Mouse (Mus musculus) embryonic facial prominence, embryonic 10.5 days (tissue): ENCODE data around the gene Tpbgl. TPM values are rescaled to one million over a fixed set of nuclear protein-coding genes. Genes with fewer than 3 reads are reported as not detected.

ENCODE experiments used
- DNase-seq: peaks from one replicate; pipeline ENCODE4 v3.0.0-alpha.2; 2017; ENCODE audit warnings: low spot score
- H3K27ac ChIP-seq: fragments of 300-500 bp; sonication (generic); replicated peaks from 2 replicates; pipeline ENCODE4 v1.5.1; 2016; ENCODE audit warnings: mild to moderate bottlenecking
- H3K27me3 ChIP-seq: fragments of 300-500 bp; sonication (generic); replicated peaks from 2 replicates; pipeline ENCODE4 v1.6.1; 2016; ENCODE audit warnings: low read depth, mild to moderate bottlenecking; ENCODE audit not compliant: poor library complexity, severe bottlenecking
- H3K36me3 ChIP-seq: fragments of 300-500 bp; sonication (generic); replicated peaks from 2 replicates; pipeline ENCODE4 v1.6.1; 2016; ENCODE audit warnings: mild to moderate bottlenecking, moderate library complexity
- H3K4me1 ChIP-seq: fragments of 300-500 bp; sonication (generic); 2 replicates; pipeline ENCODE4 v1.6.1; 2016
- H3K4me3 ChIP-seq: fragments of 300-500 bp; sonication (generic); 2 replicates; pipeline ENCODE4 v1.5.1; 2016; ENCODE audit warnings: mild to moderate bottlenecking, moderate library complexity
- H3K9me3 ChIP-seq: fragments of 300-500 bp; sonication (generic); 2 replicates; pipeline ENCODE4 v1.6.1; 2016; ENCODE audit warnings: mild to moderate bottlenecking
- WGBS: fragments of 180-500 bp; shearing (Covaris S2); methylation state at CpG from one replicate; pipeline ENCODE4 v1.1.7; 2016; 5-methylcytosine and 5-hydroxymethylcytosine counted together
- polyA plus RNA-seq: library from polyadenylated mRNA; unstranded; fragments of >200 nt; fragmentation: Nextera tagmentation; extraction: Ambion mirVana; gene quantifications from 2 replicates; pipeline ENCODE4 v1.2.1, GENCODE M21; 2016

The Tpbgl gene
- polyA plus RNA-seq, 1 experiment from 2014 or later, result 0.60 TPM

DNA sequence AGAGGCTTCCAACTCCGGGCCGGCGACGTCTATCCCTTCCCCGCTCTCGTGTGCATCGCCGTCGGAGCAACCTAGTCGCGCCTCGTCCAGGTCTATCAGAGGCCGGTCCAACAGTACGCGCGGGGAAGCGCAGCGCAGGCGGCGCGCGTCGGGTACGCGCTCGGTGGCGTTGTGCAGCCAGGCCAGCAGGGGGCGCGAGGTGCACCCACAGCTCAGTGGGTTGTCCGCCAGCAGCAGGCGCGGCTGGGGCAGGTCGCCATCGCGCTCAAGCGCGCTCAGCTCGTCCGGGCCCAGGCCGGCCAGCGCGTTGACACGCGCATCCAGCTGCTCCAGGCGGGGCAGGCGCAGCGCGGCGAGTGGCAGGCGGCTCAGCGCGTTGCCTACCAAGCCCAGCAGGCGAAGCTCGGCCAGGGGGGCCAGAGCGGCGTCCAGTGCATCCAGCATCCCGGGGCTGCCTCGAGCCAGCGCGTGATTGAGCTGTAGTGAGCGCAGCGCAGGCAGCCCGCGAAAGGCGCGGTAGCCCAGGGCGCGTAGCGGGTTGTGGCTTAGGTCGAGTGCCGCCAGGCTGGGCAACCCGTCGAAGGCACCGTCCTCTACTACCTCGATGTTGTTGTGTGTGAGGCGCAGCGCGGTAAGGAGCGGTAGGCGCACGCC is 1.1 kb downstream of the Tpbgl start:
- H3K4me1 ChIP-seq, result peaks cover 32% of the 10 kb centered on the region
- WGBS, result under 1% methylated on average over 81 of the region's 81 CpGs
- H3K27ac ChIP-seq, result no peak overlapping the region; the same call in 1 of the 2 replicates

DNA sequence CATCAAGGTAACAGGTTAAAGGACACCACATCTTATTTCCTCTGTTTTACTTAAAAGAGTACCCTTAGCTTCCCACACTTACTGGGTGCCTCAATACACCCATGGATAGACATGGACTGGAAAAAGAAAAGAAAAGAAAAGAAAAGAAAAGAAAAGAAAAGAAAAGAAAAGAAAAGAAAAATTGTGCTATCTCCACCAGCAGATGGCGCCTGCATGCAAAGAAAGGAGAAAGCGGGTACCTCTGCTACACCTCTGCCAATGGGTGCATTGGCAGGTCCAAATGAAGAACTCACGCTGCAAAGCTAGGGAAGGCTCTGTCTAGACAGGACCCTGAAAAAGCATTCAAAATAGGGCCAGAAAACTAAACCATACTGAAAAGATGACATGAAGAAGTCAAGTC is 8.0 kb downstream of the Tpbgl start:
- DNase-seq, result no peak
- Histone ChIP-seq H3K27me3 (peaks cover 44% of the 10 kb centered on the region), H3K4me1 (peaks cover 9% of the 10 kb centered on the region), H3K36me3 (no peaks in the 10 kb centered on the region), H3K4me3 (no peak overlapping the region), H3K9me3 (no peaks in the 10 kb centered on the region), H3K27ac (no peak overlapping the region)
- 12% methylated on average over 3 of the region's 3 CpGs for WGBS

More for the DNA sequence above, 1.1 kb downstream of the Tpbgl start:
- DNase-seq, result peak; percentile 92
- Histone ChIP-seq H3K4me3 (peak overlapping the region; percentile 63), H3K27me3 (peaks cover 100% of the 10 kb centered on the region), H3K36me3 (no peaks in the 10 kb centered on the region), H3K9me3 (no peaks in the 10 kb centered on the region)

- Histone ChIP-seq H3K27ac (no peak overlapping the region), H3K36me3 (no peaks in the 10 kb centered on the region), H3K27me3 (peaks cover 38% of the 10 kb centered on the region), H3K4me3 (no peak overlapping the region), H3K9me3 (no peaks in the 10 kb centered on the region), H3K4me1 (peaks cover 9% of the 10 kb centered on the region)
- no peak for DNase-seq
- WGBS, result 75% methylated on average over 2 of the region's 2 CpGs
Observed at GRCm38 (mm10) chr7:99618264-99618663, 8.6 kb downstream of the Tpbgl start.

GRCm38 (mm10) chr7:99607632-99608031 is 19.3 kb downstream of the Tpbgl start:
- no peak for DNase-seq
- H3K9me3 ChIP-seq, result no peaks in the 10 kb centered on the region
- no peaks in the 10 kb centered on the region for H3K27me3 ChIP-seq
- H3K36me3 ChIP-seq, result peaks cover 24% of the 10 kb centered on the region
- H3K4me1 ChIP-seq, result 0 out of 2 replicates have a peak, but pooled peaks cover 3% of the 10 kb centered on the region
- no peak overlapping the region for H3K27ac ChIP-seq
- 59% methylated on average over 2 of the region's 2 CpGs for WGBS
- no peak overlapping the region for H3K4me3 ChIP-seq

DNA sequence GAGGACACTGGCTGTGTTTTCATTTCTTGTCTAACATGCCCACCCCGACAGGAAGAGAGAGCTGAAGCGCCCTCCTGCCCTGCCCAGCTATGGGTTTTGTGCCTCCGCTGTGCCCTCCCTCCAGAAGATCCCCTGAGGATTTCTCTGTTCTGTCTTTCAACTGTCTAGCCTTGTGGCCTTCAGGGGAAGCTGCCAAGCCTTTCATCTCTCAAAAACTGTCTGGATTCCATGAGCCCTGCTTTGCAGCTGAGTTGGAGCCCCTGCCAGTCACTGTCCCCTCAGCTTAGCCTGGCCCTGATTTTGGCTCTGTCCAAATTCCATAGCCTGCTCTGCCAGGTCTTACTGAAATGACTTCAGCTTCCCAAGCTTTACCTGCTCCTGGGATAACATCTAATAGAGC is 20.1 kb downstream of the Tpbgl start:
- Histone ChIP-seq H3K27ac (no peak overlapping the region), H3K4me3 (no peak overlapping the region), H3K9me3 (no peaks in the 10 kb centered on the region), H3K36me3 (peaks cover 33% of the 10 kb centered on the region), H3K4me1 (0 out of 2 replicates have a peak, but pooled peaks cover 3% of the 10 kb centered on the region), H3K27me3 (no peaks in the 10 kb centered on the region)
- no peak for DNase-seq
- 68% methylated on average over 3 of the region's 3 CpGs for WGBS

DNA sequence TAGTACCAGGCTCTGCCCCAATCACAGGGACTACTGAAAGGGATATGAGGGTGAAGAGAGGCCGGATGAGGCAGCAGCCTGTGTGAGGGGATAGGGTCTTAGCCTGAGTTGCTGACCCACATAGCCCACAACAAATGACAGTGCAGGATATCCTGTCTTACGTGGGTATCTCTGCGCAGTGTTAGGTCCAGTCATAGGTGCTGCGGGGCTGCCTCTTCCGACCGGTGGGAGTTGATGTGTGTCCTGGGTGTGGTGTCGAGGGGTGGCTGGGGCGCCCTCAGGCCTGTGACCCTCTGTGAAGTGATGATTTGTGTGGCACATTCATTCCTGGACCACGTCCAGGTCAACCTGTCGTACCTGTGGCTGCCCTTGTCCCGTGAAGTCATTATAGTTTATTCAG is 20.6 kb downstream of the Tpbgl start:
- H3K27ac ChIP-seq, result no peak overlapping the region
- no peak overlapping the region for H3K4me3 ChIP-seq
- 0 out of 2 replicates have a peak, but pooled peaks cover 3% of the 10 kb centered on the region for H3K4me1 ChIP-seq
- H3K36me3 ChIP-seq, result peaks cover 38% of the 10 kb centered on the region
- H3K27me3 ChIP-seq, result no peaks in the 10 kb centered on the region
- H3K9me3 ChIP-seq, result no peaks in the 10 kb centered on the region
- DNase-seq, result no peak
- WGBS, result 85% methylated on average over 11 of the region's 11 CpGs

DNA sequence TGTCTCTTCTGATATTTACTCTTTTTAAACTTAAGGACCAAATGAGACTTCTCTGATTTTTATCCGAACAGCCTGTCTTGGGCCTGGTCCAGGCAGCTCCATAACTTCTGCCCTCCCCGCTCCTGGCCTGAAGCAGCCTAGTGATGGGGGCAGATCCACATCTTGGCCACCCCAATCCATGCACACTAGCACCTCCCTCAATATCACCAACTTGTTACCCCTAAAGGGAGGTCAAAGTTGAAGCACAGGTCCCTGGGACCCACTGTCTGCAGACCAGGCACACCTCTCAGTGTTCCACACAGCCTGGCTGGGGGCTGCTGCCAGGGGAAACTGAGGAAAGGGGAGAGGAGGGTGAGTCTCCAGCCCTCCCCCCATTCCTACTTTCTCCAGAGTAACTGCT is 21.8 kb downstream of the Tpbgl start:
- no peak for DNase-seq
- Histone ChIP-seq H3K27ac (no peak overlapping the region), H3K27me3 (no peaks in the 10 kb centered on the region), H3K36me3 (peaks cover 50% of the 10 kb centered on the region), H3K4me1 (0 out of 2 replicates have a peak, but pooled peaks cover 3% of the 10 kb centered on the region), H3K4me3 (no peak overlapping the region), H3K9me3 (no peaks in the 10 kb centered on the region)
- WGBS, result 97% methylated on average over 2 of the region's 2 CpGs

DNA sequence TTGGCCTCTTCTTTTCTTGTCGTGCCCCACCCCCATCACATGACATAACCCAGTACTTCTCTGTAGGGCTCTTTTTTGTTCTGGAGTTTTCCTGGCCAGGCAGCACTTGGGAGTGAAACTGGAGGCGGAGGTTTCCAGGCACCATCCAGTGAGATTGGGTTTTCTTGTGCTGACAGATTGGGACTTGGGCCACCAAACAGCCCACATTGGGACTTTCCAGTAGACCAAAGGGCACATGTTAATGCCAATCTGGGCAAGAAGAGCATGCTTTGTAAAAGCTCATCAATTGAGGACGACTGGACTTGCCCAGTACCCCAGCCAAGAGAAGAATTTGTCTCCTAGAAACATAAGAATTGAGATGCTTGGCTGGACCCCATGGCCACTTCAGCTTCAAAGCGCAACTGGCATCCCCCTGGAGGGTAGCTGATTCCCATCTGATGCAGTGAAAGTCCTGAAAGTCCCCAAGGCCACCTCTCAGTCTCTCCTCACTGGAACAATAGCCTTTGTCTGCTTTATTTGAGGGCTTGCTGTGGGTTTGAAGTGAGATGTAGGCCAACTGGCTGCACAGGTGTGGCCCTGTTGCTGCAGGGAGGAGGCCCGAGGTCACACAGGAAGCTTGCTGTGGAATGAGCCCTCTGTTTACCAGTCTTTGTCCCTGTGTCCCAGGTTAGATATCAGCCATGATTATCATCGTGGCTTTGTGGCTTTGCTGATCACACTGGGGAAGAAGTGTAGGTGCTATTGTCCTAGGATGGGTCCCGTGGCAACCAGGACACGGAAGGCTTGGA is 22.8 kb downstream of the Tpbgl start:
- Histone ChIP-seq H3K27me3 (no peaks in the 10 kb centered on the region), H3K36me3 (peaks cover 59% of the 10 kb centered on the region), H3K27ac (no peak overlapping the region), H3K4me1 (0 out of 2 replicates have a peak, but pooled peaks cover 3% of the 10 kb centered on the region), H3K9me3 (no peaks in the 10 kb centered on the region), H3K4me3 (no peak overlapping the region)
- DNase-seq, result no peak
- 85% methylated on average over 8 of the region's 8 CpGs for WGBS

DNA sequence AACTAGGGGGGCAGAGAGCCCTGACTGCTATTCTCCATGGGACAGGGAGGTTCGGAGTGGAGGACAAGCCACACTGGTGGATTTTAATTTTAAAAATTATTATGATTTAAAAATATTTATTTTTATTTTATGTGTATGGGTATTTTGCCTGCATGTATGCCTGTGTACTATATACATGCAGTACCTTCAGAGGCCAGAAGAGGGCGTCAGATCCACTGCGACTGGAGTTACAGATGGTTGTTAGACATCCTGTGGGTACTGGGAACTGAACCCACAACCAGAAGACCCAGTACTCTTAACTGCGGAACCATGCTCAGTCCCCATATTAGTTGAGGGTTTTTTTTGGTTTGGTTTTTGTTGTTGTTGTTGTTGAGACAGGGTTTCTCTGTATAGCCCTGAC is 28.2 kb downstream of the Tpbgl start:
- DNase-seq, result no peak
- no peaks in the 10 kb centered on the region for H3K9me3 ChIP-seq
- H3K27me3 ChIP-seq, result no peaks in the 10 kb centered on the region
- H3K4me1 ChIP-seq, result no peaks in the 10 kb centered on the region
- 71% methylated on average over 4 of the region's 4 CpGs for WGBS
- no peak overlapping the region for H3K27ac ChIP-seq
- no peak overlapping the region for H3K4me3 ChIP-seq
- peaks cover 97% of the 10 kb centered on the region for H3K36me3 ChIP-seq

GRCm38 (mm10) chr7:99593868-99594803 is 32.8 kb downstream of the Tpbgl start:
- Histone ChIP-seq H3K4me3 (0 out of 2 replicates have a peak overlapping the region, but pooled peaks have one; percentile 11), H3K9me3 (no peaks in the 10 kb centered on the region), H3K4me1 (0 out of 2 replicates have a peak, but pooled peaks cover 3% of the 10 kb centered on the region), H3K27ac (peak overlapping the region; percentile 24; the same call in 1 of the 2 replicates), H3K36me3 (peaks cover 87% of the 10 kb centered on the region), H3K27me3 (no peaks in the 10 kb centered on the region)
- WGBS, result 88% methylated on average over 15 of the region's 15 CpGs
- no peak for DNase-seq

GRCm38 (mm10) chr7:99592669-99593068 is 34.2 kb downstream of the Tpbgl start:
- peaks cover 78% of the 10 kb centered on the region for H3K36me3 ChIP-seq
- peaks cover 10% of the 10 kb centered on the region; the same call in 1 of the 2 replicates for H3K4me1 ChIP-seq
- H3K27ac ChIP-seq, result no peak overlapping the region; the same call in 1 of the 2 replicates
- H3K9me3 ChIP-seq, result no peaks in the 10 kb centered on the region
- H3K27me3 ChIP-seq, result no peaks in the 10 kb centered on the region
- no peak for DNase-seq
- H3K4me3 ChIP-seq, result no peak overlapping the region
- WGBS, result 92% methylated on average over 3 of the region's 3 CpGs

DNA sequence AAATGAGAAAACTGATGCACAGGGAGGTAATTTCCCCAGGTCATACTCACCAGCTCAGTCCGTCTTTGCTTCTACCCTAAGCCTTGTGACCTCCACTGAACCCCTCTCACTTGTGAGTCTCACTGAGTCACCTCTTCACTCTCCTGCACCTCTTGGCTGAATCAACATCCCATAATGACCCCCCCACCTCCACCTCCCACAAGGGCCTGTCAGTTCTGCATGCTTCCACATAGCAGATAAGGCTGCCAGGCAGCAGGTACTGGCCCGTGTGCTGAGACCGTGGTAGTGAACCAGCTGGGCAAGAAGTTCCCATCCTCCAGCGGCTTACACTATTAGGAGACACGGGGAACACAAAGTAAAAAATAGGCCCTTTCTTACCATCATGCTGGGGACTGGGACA is 36.3 kb downstream of the Tpbgl start:
- DNase-seq, result no peak
- Histone ChIP-seq H3K27ac (no peak overlapping the region), H3K9me3 (no peaks in the 10 kb centered on the region), H3K36me3 (peaks cover 67% of the 10 kb centered on the region), H3K4me3 (no peak overlapping the region), H3K27me3 (no peaks in the 10 kb centered on the region), H3K4me1 (peaks cover 25% of the 10 kb centered on the region; the same call in 1 of the 2 replicates)
- WGBS, result 81% methylated on average over 5 of the region's 5 CpGs
